Mouse (Mus musculus): Measurements from ENCODE around the gene Polr1c.

DNA sequence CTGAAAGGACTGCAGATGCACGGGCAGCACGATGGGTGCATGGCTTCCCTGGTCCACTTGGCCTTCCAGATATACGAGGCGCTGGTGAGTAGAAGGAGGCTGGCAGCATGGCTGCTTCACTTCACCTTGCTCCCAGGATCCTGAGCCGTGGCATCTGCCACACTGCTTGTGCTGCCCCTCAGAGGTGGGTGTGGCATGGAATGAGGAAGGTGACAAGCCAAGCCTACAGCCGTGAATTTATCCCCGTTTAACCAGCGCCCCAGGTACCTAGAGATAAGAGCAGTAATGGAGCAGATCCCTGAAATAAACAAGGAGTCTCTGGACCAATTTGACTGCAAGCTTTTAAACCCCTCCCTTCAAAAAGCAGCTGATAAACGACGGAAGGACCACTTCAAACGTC, 6.4 kb downstream of the Polr1c start:
- TF ChIP-seq CTCF (IDR thresholded peaks at IDR 0.05; ENCODE audit: control insufficient read depth, insufficient read depth, low read length) = no peak
- TF ChIP-seq POLR2A (IDR thresholded peaks at IDR 0.05; ENCODE audit: borderline replicate concordance, control insufficient read depth, low read depth, low read length) = no peak

All from bone marrow, adult 2 months (tissue).